Mouse (Mus musculus): ENCODE data around the gene Jkamp. TPM values are rescaled to one million over a fixed set of nuclear protein-coding genes. Genes with fewer than 3 reads are reported as not detected.

The Jkamp gene
- polyA plus RNA-seq, 1 experiment from 2014 or later, result 84.5 TPM

DNA sequence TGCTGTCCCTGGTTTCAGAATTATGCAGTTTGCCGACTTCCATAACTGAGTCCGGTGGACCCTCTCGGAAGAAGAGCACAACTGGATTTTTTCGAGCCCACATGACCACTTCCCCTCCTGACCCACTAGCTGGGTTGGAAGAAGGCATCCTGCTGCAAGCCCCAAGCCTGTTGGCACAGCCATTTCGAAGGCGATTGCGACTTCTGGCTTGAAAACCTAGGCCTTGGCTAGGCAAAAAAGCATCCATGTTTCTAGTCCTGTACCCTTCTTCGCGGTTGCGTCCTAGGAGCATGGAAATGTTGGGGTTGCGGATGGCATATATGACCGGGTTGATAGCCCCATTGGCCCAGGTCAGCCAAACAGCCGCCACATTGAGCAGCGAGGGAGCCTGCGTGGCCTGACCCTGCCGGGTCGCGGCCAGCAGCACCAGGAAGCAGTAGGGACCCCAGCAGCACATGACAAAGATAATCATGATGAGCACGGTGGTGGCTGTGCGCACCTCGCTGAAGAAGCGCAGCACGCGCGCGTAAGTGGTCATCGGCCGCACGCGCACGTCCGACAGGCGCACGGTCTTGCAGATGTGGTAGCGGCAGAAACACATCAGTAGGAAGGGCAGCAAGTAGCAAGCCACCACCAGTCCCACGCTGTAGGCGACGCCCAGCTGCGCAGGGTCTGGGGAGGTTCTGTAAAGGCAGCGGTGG lies 15.6 kb upstream of the Jkamp start:
- Histone ChIP-seq H3K4me3 (peak overlapping the region; percentile 71), H3K9me3 (replicated peaks) (peaks cover 3% of the 10 kb centered on the region; the same call in 1 of the 2 replicates), H3K27ac (replicated peaks) (peak overlapping the region; percentile 82), H3K27me3 (ENCODE audit: low read depth, poor library complexity, severe bottlenecking) (peaks cover 58% of the 10 kb centered on the region), H3K36me3 (peaks cover 6% of the 10 kb centered on the region), H3K4me1 (peaks cover 21% of the 10 kb centered on the region)
- 4% methylated on average over 40 of the region's 40 CpGs for WGBS
- no peak for DNase-seq (ENCODE audit: low spot score)

GRCm38 (mm10) chr12:72070327-72071269 lies 14.8 kb upstream of the Jkamp start, which contains the start of gene Gpr135:
Gene Gpr135 (minus strand): TSS chr12:72071125.
- Histone ChIP-seq H3K9me3 (replicated peaks) (peaks cover 3% of the 10 kb centered on the region; the same call in 1 of the 2 replicates), H3K4me3 (peak within 1 kb of the TSS; percentile 71), H3K27ac (replicated peaks) (peak within 1 kb of the TSS; percentile 82), H3K36me3 (peaks cover 9% of the 10 kb centered on the region), H3K4me1 (peaks cover 21% of the 10 kb centered on the region), H3K27me3 (ENCODE audit: low read depth, poor library complexity, severe bottlenecking) (peaks cover 58% of the 10 kb centered on the region)
- peak; percentile 91 for DNase-seq (ENCODE audit: low spot score)
- WGBS, result under 1% methylated on average over 94 of the region's 94 CpGs

- 90% methylated on average over 3 of the region's 3 CpGs for WGBS
- H3K4me1 ChIP-seq, result peaks cover 11% of the 10 kb centered on the region
Observed at GRCm38 (mm10) chr12:72078248-72078647, 7.1 kb upstream of the Jkamp start.

GRCm38 (mm10) chr12:72081961-72082360 lies 3.4 kb upstream of the Jkamp start:
- H3K9me3 ChIP-seq (replicated peaks), result no peaks in the 10 kb centered on the region
- H3K4me3 ChIP-seq, result 0 out of 2 replicates have a peak overlapping the region, but pooled peaks have one; percentile 37
- 72% methylated on average over 3 of the region's 3 CpGs for WGBS
- no peak overlapping the region for H3K27ac ChIP-seq (replicated peaks)
- H3K36me3 ChIP-seq, result no peaks in the 10 kb centered on the region
- H3K4me1 ChIP-seq, result peaks cover 31% of the 10 kb centered on the region
- H3K27me3 ChIP-seq (ENCODE audit: low read depth, poor library complexity, severe bottlenecking), result no peaks in the 10 kb centered on the region
- no peak for DNase-seq (ENCODE audit: low spot score)

More at GRCm38 (mm10) chr12:72078248-72078647, 7.1 kb upstream of the Jkamp start:
- Histone ChIP-seq H3K36me3 (peaks cover 9% of the 10 kb centered on the region), H3K4me3 (no peak overlapping the region), H3K27me3 (ENCODE audit: low read depth, poor library complexity, severe bottlenecking) (no peaks in the 10 kb centered on the region), H3K27ac (replicated peaks) (no peak overlapping the region), H3K9me3 (replicated peaks) (peaks cover 3% of the 10 kb centered on the region; the same call in 1 of the 2 replicates)
- no peak for DNase-seq (ENCODE audit: low spot score)

GRCm38 (mm10) chr12:72082370-72082769 lies 3.0 kb upstream of the Jkamp start:
- 33% methylated on average over 18 of the region's 18 CpGs for WGBS
- H3K4me1 ChIP-seq, result peaks cover 35% of the 10 kb centered on the region
- H3K27me3 ChIP-seq (ENCODE audit: low read depth, poor library complexity, severe bottlenecking), result no peaks in the 10 kb centered on the region
- H3K9me3 ChIP-seq (replicated peaks), result no peaks in the 10 kb centered on the region
- no peak for DNase-seq (ENCODE audit: low spot score)
- H3K4me3 ChIP-seq, result peak overlapping the region; percentile 37
- no peaks in the 10 kb centered on the region for H3K36me3 ChIP-seq
- no peak overlapping the region for H3K27ac ChIP-seq (replicated peaks)

- H3K27ac ChIP-seq (replicated peaks), result no peak overlapping the region
- H3K4me3 ChIP-seq, result no peak overlapping the region
- 87% methylated on average over 9 of the region's 9 CpGs for WGBS
- DNase-seq (ENCODE audit: low spot score), result no peak
- no peaks in the 10 kb centered on the region for H3K36me3 ChIP-seq
- peaks cover 44% of the 10 kb centered on the region for H3K4me1 ChIP-seq
- no peaks in the 10 kb centered on the region for H3K27me3 ChIP-seq (ENCODE audit: low read depth, poor library complexity, severe bottlenecking)
- H3K9me3 ChIP-seq (replicated peaks), result no peaks in the 10 kb centered on the region
Observed at GRCm38 (mm10) chr12:72083265-72083664, 2.1 kb upstream of the Jkamp start.

GRCm38 (mm10) chr12:72084261-72085023 lies 947 bp upstream of the Jkamp start:
- Histone ChIP-seq H3K36me3 (no peaks in the 10 kb centered on the region), H3K4me3 (peak overlapping the region; percentile 73), H3K27ac (replicated peaks) (peak overlapping the region; percentile 96), H3K4me1 (peaks cover 44% of the 10 kb centered on the region), H3K9me3 (replicated peaks) (no peaks in the 10 kb centered on the region), H3K27me3 (ENCODE audit: low read depth, poor library complexity, severe bottlenecking) (no peaks in the 10 kb centered on the region)
- no peak for DNase-seq (ENCODE audit: low spot score)
- 3% methylated on average over 46 of the region's 46 CpGs for WGBS

DNA sequence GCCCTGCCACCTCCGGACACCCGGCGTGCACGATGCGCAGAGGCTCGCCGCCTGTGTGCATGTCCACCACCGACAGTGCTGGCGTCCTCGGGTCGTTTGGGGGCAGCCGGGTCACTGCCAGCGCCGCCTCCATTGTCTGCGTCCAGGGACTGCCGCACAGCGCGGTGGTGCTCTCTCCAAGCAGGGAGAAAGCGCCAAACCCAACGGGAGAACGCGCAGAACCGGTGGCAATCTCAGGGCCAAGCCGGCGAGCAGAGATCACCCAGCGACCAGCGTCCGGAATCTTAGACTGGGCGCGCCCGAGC lies 413 bp upstream of the Jkamp start:
- Histone ChIP-seq H3K4me1 (peaks cover 44% of the 10 kb centered on the region), H3K27ac (replicated peaks) (peak overlapping the region; percentile 96), H3K4me3 (peak overlapping the region; percentile 73), H3K36me3 (peaks cover 5% of the 10 kb centered on the region), H3K9me3 (replicated peaks) (no peaks in the 10 kb centered on the region), H3K27me3 (ENCODE audit: low read depth, poor library complexity, severe bottlenecking) (no peaks in the 10 kb centered on the region)
- under 1% methylated on average over 31 of the region's 31 CpGs for WGBS
- DNase-seq (ENCODE audit: low spot score), result no peak

GRCm38 (mm10) chr12:72086166-72086825 lies 907 bp downstream of the Jkamp start:
- Histone ChIP-seq H3K27ac (replicated peaks) (peak overlapping the region; percentile 96), H3K27me3 (ENCODE audit: low read depth, poor library complexity, severe bottlenecking) (no peaks in the 10 kb centered on the region), H3K9me3 (replicated peaks) (no peaks in the 10 kb centered on the region), H3K4me3 (peak overlapping the region; percentile 73), H3K4me1 (peaks cover 44% of the 10 kb centered on the region), H3K36me3 (peaks cover 18% of the 10 kb centered on the region)
- no peak for DNase-seq (ENCODE audit: low spot score)
- WGBS, result 1% methylated on average over 18 of the region's 18 CpGs

DNA sequence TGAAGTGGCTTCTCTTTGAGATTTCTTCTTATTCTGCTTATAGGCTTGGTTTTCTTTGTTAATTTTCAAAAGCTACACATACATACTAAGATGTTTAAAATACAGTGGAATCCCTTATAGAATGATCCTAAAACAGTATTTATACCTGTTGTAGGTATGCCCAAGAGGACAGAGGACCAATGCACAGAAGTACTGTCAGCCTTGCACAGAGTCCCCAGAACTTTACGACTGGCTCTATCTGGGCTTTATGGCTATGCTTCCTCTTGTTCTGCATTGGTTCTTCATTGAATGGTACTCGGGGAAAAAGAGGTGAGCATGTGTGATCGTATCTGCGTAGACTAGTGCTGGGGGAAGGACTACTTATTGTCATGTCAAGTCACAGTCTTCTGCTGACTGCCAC lies 4.4 kb downstream of the Jkamp start:
- Histone ChIP-seq H3K27ac (replicated peaks) (no peak overlapping the region), H3K27me3 (ENCODE audit: low read depth, poor library complexity, severe bottlenecking) (no peaks in the 10 kb centered on the region), H3K4me1 (peaks cover 22% of the 10 kb centered on the region), H3K36me3 (peaks cover 53% of the 10 kb centered on the region), H3K4me3 (no peak overlapping the region), H3K9me3 (replicated peaks) (no peaks in the 10 kb centered on the region)
- WGBS, result 92% methylated on average over 4 of the region's 4 CpGs
- no peak for DNase-seq (ENCODE audit: low spot score)

DNA sequence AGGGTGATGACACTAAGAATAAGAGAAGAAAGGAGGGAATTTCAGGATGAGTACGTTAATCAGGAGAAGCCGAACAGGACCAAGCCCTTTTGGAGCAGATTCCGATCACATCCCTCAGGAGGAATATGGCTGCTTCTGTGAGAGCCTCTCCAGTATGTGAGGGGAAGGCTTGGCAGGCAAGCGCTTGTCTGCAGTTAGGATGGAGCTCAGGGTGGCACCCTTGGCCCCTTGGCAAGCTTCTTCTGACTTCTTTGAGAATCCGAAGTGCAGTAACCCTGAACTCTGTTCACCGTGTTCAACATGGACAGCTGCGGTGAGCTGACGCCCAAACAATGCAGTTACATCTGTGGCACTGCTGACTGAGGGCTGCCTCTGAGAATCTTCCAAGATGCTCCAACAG lies 11.6 kb downstream of the Jkamp start:
- H3K4me3 ChIP-seq, result no peak overlapping the region
- H3K27me3 ChIP-seq (ENCODE audit: low read depth, poor library complexity, severe bottlenecking), result no peaks in the 10 kb centered on the region
- 95% methylated on average over 8 of the region's 8 CpGs for WGBS
- H3K9me3 ChIP-seq (replicated peaks), result no peaks in the 10 kb centered on the region
- peaks cover 93% of the 10 kb centered on the region for H3K36me3 ChIP-seq
- H3K27ac ChIP-seq (replicated peaks), result no peak overlapping the region
- DNase-seq (ENCODE audit: low spot score), result no peak
- no peaks in the 10 kb centered on the region; the same call in 1 of the 2 replicates for H3K4me1 ChIP-seq

GRCm38 (mm10) chr12:72102776-72103175 lies 17.4 kb downstream of the Jkamp start:
- no peaks in the 10 kb centered on the region for H3K9me3 ChIP-seq (replicated peaks)
- no peak overlapping the region for H3K4me3 ChIP-seq
- no peak for DNase-seq (ENCODE audit: low spot score)
- H3K27me3 ChIP-seq (ENCODE audit: low read depth, poor library complexity, severe bottlenecking), result no peaks in the 10 kb centered on the region
- no peaks in the 10 kb centered on the region; the same call in 1 of the 2 replicates for H3K4me1 ChIP-seq
- peaks cover 35% of the 10 kb centered on the region for H3K36me3 ChIP-seq
- no peak overlapping the region for H3K27ac ChIP-seq (replicated peaks)
- WGBS, result 88% methylated on average over 6 of the region's 6 CpGs
